Mouse (Mus musculus): Measurements from ENCODE around the gene Upk3b. TPM values are rescaled to one million over a fixed set of nuclear protein-coding genes. Genes with fewer than 3 reads are reported as not detected.
"Not testable (repeated sequence)": the region's sequence is repeated elsewhere in the genome, so short reads cannot be mapped to it uniquely, and the experiment has no call there.

Upk3b gene
- polyA plus RNA-seq, 1 experiment = 3.9 TPM

DNA sequence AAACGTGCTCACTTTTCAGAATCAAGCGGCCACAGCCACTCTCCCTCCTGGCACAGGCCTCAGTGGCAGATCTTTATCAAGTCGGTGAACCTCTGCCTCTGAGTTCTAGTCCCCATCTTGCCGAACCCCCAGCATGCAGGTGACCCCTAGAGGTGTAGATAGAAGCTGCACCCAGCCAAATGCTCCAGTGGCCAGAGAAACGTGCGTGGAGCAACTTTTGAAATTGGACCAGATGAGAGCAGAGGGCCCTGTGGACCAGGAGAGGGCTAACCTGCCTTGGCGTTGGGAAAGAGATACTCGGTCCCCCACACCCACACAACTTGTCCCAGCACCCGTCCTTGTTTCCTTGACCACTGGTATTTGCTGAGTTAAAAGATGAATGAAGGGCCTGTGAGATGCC lies 7.1 kb downstream of the Upk3b start:
- no peaks in the 10 kb centered on the region for H3K36me3 ChIP-seq (ENCODE audit: control insufficient read depth, insufficient read depth, low read length)
- H3K4me1 ChIP-seq (ENCODE audit: control insufficient read depth, insufficient read depth, insufficient read length) = peaks cover 7% of the 10 kb centered on the region; the same call in 1 of the 2 replicates
- no peak overlapping the region for H3K27ac ChIP-seq (ENCODE audit: insufficient read depth, low read length)
- peak in 1 of 2 experiments; percentile 29 for DNase-seq (ENCODE audit: low read depth in 1 of 2, low spot score in 2 of 2)
- no peaks in the 10 kb centered on the region for H3K27me3 ChIP-seq (ENCODE audit: control insufficient read depth, insufficient read depth, low read length)
- TF ChIP-seq CTCF (IDR thresholded peaks at IDR 0.05; ENCODE audit: extremely low read depth, insufficient read depth, insufficient read length, insufficient replicate concordance) = peak; percentile 26; the same call in 1 of the 2 replicates
- TF ChIP-seq POLR2A (IDR thresholded peaks at IDR 0.05; ENCODE audit: low read depth, low read length) = no peak
- H3K4me3 ChIP-seq (ENCODE audit: extremely low read depth, insufficient read depth, insufficient read length) = no peak overlapping the region
- 34% methylated on average over 9 of the region's 9 CpGs for WGBS

DNA sequence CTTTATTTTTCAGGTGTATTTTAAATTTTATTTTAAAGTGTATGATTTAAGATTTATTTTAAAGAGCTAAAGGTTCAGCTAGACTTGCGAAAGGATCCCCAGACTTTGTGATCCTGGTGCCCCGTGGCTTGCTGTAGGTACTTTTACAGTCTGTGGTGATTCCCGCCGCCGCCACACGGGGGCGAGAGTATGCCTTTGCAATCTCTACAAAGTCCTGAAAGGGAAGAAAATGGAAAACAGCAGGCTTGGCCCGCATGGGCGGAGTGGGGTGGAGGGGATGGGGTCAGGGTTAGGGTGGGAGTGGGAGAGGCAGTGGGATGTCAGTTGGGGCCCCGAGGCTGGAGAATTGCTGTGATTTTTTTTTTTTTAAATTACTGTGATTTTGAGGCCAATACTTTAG lies 7.7 kb downstream of the Upk3b start:
- Histone ChIP-seq H3K27ac (ENCODE audit: insufficient read depth, low read length) (no peak overlapping the region), H3K36me3 (ENCODE audit: control insufficient read depth, insufficient read depth, low read length) (no peaks in the 10 kb centered on the region), H3K27me3 (ENCODE audit: control insufficient read depth, insufficient read depth, low read length) (no peaks in the 10 kb centered on the region), H3K4me1 (ENCODE audit: control insufficient read depth, insufficient read depth, insufficient read length) (0 out of 2 replicates have a peak, but pooled peaks cover 2% of the 10 kb centered on the region), H3K4me3 (ENCODE audit: extremely low read depth, insufficient read depth, insufficient read length) (no peak overlapping the region)
- 4% methylated on average over 10 of the region's 10 CpGs for WGBS
- TF ChIP-seq CTCF (IDR thresholded peaks at IDR 0.05; ENCODE audit: extremely low read depth, insufficient read depth, insufficient read length, insufficient replicate concordance) (peak; percentile 78; the same call in 1 of the 2 replicates), POLR2A (IDR thresholded peaks at IDR 0.05; ENCODE audit: low read depth, low read length) (no peak)
- DNase-seq (ENCODE audit: low read depth in 1 of 2, low spot score in 2 of 2) = peak; percentile 33 to 78

GRCm38 (mm10) chr5:136048541-136048940 lies 10.2 kb downstream of the Upk3b start:
- not testable (repeated sequence) for H3K4me1 ChIP-seq (ENCODE audit: control insufficient read depth, insufficient read depth, insufficient read length); H3K27ac ChIP-seq (ENCODE audit: insufficient read depth, low read length); H3K27me3 ChIP-seq (ENCODE audit: control insufficient read depth, insufficient read depth, low read length); H3K4me3 ChIP-seq (ENCODE audit: extremely low read depth, insufficient read depth, insufficient read length); H3K36me3 ChIP-seq (ENCODE audit: control insufficient read depth, insufficient read depth, low read length); DNase-seq (ENCODE audit: low read depth in 1 of 2, low spot score in 2 of 2)

- DNase-seq (ENCODE audit: low read depth in 1 of 2, low spot score in 2 of 2) = no peak
- TF ChIP-seq POLR2A (IDR thresholded peaks at IDR 0.05; ENCODE audit: low read depth, low read length) = no peak
- no peak for TF ChIP-seq CTCF (IDR thresholded peaks at IDR 0.05; ENCODE audit: extremely low read depth, insufficient read depth, insufficient read length, insufficient replicate concordance)
- WGBS = 81% methylated on average over 6 of the region's 6 CpGs
- H3K36me3 ChIP-seq (ENCODE audit: control insufficient read depth, insufficient read depth, low read length) = no peaks in the 10 kb centered on the region
- peaks cover 2% of the 10 kb centered on the region; the same call in 1 of the 2 replicates for H3K4me1 ChIP-seq (ENCODE audit: control insufficient read depth, insufficient read depth, insufficient read length)
- no peak overlapping the region for H3K4me3 ChIP-seq (ENCODE audit: extremely low read depth, insufficient read depth, insufficient read length)
- no peak overlapping the region for H3K27ac ChIP-seq (ENCODE audit: insufficient read depth, low read length)
- H3K27me3 ChIP-seq (ENCODE audit: control insufficient read depth, insufficient read depth, low read length) = no peaks in the 10 kb centered on the region
These were observed 11.6 kb downstream of the Upk3b start for GRCm38 (mm10) chr5:136049926-136050325.

GRCm38 (mm10) chr5:136051231-136052085 lies 13.2 kb downstream of the Upk3b start:
- TF ChIP-seq CTCF (IDR thresholded peaks at IDR 0.05; ENCODE audit: extremely low read depth, insufficient read depth, insufficient read length, insufficient replicate concordance) = no peak
- no peak for TF ChIP-seq POLR2A (IDR thresholded peaks at IDR 0.05; ENCODE audit: low read depth, low read length)
- Histone ChIP-seq H3K4me1 (ENCODE audit: control insufficient read depth, insufficient read depth, insufficient read length) (peaks cover 2% of the 10 kb centered on the region; the same call in 1 of the 2 replicates), H3K4me3 (ENCODE audit: extremely low read depth, insufficient read depth, insufficient read length) (no peak overlapping the region), H3K27ac (ENCODE audit: insufficient read depth, low read length) (no peak overlapping the region), H3K27me3 (ENCODE audit: control insufficient read depth, insufficient read depth, low read length) (no peaks in the 10 kb centered on the region), H3K36me3 (ENCODE audit: control insufficient read depth, insufficient read depth, low read length) (no peaks in the 10 kb centered on the region)
- WGBS = 56% methylated on average over 10 of the region's 10 CpGs
- no peak for DNase-seq (ENCODE audit: low read depth in 1 of 2, low spot score in 2 of 2)

GRCm38 (mm10) chr5:136052861-136053655 lies 14.8 kb downstream of the Upk3b start:
- no peaks in the 10 kb centered on the region for H3K36me3 ChIP-seq (ENCODE audit: control insufficient read depth, insufficient read depth, low read length)
- H3K4me3 ChIP-seq (ENCODE audit: extremely low read depth, insufficient read depth, insufficient read length) = no peak overlapping the region
- no peaks in the 10 kb centered on the region for H3K27me3 ChIP-seq (ENCODE audit: control insufficient read depth, insufficient read depth, low read length)
- WGBS = 83% methylated on average over 8 of the region's 8 CpGs
- DNase-seq (ENCODE audit: low read depth in 1 of 2, low spot score in 2 of 2) = no peak
- no peak overlapping the region for H3K27ac ChIP-seq (ENCODE audit: insufficient read depth, low read length)
- TF ChIP-seq CTCF (IDR thresholded peaks at IDR 0.05; ENCODE audit: extremely low read depth, insufficient read depth, insufficient read length, insufficient replicate concordance) (no peak), POLR2A (IDR thresholded peaks at IDR 0.05; ENCODE audit: low read depth, low read length) (no peak)
- H3K4me1 ChIP-seq (ENCODE audit: control insufficient read depth, insufficient read depth, insufficient read length) = peaks cover 2% of the 10 kb centered on the region; the same call in 1 of the 2 replicates
